Mouse (Mus musculus) limb, embryonic 12.5 days (tissue): ENCODE results near the gene Ncln. TPM values are rescaled to one million over a fixed set of nuclear protein-coding genes. Genes with fewer than 3 reads are reported as not detected.

Source experiments
- ATAC-seq: fragments of 200-750 bp; cut with Nextera tagmentation; 2 replicates; pipeline ENCODE4 v1.8.0; 2017; ENCODE audit warnings: low read depth, moderate TSS enrichment; ENCODE audit not compliant: insufficient number of reproducible peaks, insufficient read depth, low FRiP score, low TSS enrichment
- H3K27ac ChIP-seq: fragments of 300-500 bp; sonication (generic); 2 replicates; pipeline ENCODE4 v1.5.1; 2016; ENCODE audit warnings: mild to moderate bottlenecking, moderate library complexity
- H3K27me3 ChIP-seq: fragments of 300-500 bp; sonication (generic); 2 replicates; pipeline ENCODE4 v1.6.1; 2016; ENCODE audit warnings: mild to moderate bottlenecking, moderate library complexity
- H3K36me3 ChIP-seq: fragments of 300-500 bp; sonication (generic); 2 replicates; pipeline ENCODE4 v1.6.1; 2016; ENCODE audit warnings: mild to moderate bottlenecking, moderate library complexity
- H3K4me1 ChIP-seq: fragments of 300-500 bp; sonication (generic); replicated peaks from 2 replicates; pipeline ENCODE4 v1.6.1; 2016
- H3K4me2 ChIP-seq: fragments of 300-500 bp; sonication (generic); 2 replicates; pipeline ENCODE4 v1.6.1; 2016; ENCODE audit warnings: mild to moderate bottlenecking, moderate library complexity
- H3K4me3 ChIP-seq: fragments of 300-500 bp; sonication (generic); replicated peaks from 2 replicates; pipeline ENCODE4 v1.5.1; 2016; ENCODE audit warnings: mild to moderate bottlenecking
- H3K9ac ChIP-seq: fragments of 300-500 bp; sonication (generic); replicated peaks from 2 replicates; pipeline ENCODE4 v1.6.1; 2016; ENCODE audit warnings: mild to moderate bottlenecking, moderate library complexity
- H3K9me3 ChIP-seq: fragments of 300-500 bp; sonication (generic); 2 replicates; pipeline ENCODE4 v1.6.1; 2016; ENCODE audit warnings: mild to moderate bottlenecking, moderate library complexity
- WGBS: fragments of 180-500 bp; shearing (Covaris S2); methylation state at CpG from one replicate; pipeline ENCODE4 v1.1.7; 2016; 5-methylcytosine and 5-hydroxymethylcytosine counted together
- polyA plus RNA-seq: library from polyadenylated mRNA; unstranded; fragments of >200 nt; fragmentation: Nextera tagmentation; extraction: Ambion mirVana; gene quantifications from 2 replicates; pipeline ENCODE4 v1.2.1, GENCODE M21; 2016

Ncln gene
- polyA plus RNA-seq, 1 experiment from 2014 or later: 84.3 TPM

DNA sequence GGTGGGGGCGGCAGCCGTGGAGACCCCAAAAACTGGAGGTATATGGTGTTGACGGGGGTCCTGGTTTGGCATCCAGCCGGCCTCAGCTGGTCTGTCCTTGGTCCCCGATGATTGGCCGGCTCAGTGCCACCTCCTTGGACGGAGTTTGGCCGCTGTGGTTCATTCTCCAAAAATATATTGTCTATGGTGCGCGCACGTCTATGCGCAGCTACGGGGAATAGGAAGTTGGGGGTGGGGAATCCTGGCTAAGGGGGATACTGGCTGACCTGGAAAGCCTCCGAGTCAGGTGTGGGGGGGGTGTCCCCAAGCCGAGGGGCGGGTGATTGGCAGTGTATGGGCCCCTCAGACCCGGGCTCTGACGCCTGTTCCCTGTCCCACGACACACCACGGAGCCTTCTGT lies 35.7 kb downstream of the Ncln start:
- Histone ChIP-seq H3K9me3 (no peaks in the 10 kb centered on the region), H3K27me3 (peaks cover 99% of the 10 kb centered on the region), H3K4me2 (no peak overlapping the region), H3K4me1 (peaks cover 11% of the 10 kb centered on the region), H3K27ac (no peak overlapping the region), H3K4me3 (no peak overlapping the region), H3K36me3 (no peaks in the 10 kb centered on the region), H3K9ac (no peak overlapping the region)
- ATAC-seq: no peak
- 28% methylated on average over 20 of the region's 20 CpGs for WGBS

DNA sequence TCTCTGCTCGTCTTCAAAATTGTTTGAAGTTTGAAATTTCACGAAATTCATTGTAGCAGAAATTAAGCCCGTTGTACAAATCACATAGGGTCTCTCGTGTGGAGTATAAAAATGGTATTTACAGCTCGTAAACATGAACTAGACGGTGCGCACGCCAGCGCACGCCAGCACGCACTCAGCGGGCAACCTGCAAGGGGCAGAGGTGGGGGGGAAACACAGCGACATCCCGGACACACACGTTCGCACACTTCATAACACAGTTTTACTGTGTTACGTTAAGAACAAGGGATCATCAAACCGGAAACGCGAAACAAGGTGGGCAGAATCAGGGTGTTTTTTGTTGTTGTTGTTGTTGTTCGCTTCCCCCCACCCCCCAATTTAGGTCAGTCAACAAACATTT lies 36.8 kb downstream of the Ncln start:
- H3K4me2 ChIP-seq: no peak overlapping the region
- peaks cover 99% of the 10 kb centered on the region for H3K27me3 ChIP-seq
- no peaks in the 10 kb centered on the region for H3K36me3 ChIP-seq
- H3K4me1 ChIP-seq: peaks cover 7% of the 10 kb centered on the region
- H3K4me3 ChIP-seq: no peak overlapping the region
- H3K27ac ChIP-seq: no peak overlapping the region
- 64% methylated on average over 21 of the region's 21 CpGs for WGBS
- ATAC-seq: no peak
- H3K9me3 ChIP-seq: no peaks in the 10 kb centered on the region
- H3K9ac ChIP-seq: no peak overlapping the region

DNA sequence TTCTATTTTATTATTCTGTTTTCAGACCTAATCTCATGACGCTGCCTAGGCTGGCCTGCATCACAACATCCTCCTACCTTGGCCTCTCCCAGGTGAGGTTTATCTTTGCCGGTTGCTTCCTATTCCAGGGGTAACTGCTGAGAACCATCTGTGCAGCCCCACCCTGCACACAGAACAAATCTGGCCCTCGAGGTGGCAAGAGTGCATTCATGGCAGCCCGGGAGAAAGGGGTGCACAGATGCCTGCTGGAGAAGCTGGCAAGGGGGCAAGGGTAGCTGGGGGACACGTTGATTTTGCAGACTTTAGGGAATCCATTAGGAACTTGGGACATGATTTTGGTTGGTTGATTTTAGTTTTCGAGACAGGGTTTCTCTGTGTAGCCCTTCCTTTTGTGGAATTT lies 37.9 kb downstream of the Ncln start:
- no peak overlapping the region for H3K9ac ChIP-seq
- no peaks in the 10 kb centered on the region for H3K9me3 ChIP-seq
- no peaks in the 10 kb centered on the region for H3K36me3 ChIP-seq
- 83% methylated on average over 6 of the region's 6 CpGs for WGBS
- H3K4me2 ChIP-seq: no peak overlapping the region
- H3K4me3 ChIP-seq: no peak overlapping the region
- H3K27ac ChIP-seq: no peak overlapping the region
- peaks cover 99% of the 10 kb centered on the region for H3K27me3 ChIP-seq
- ATAC-seq: no peak
- H3K4me1 ChIP-seq: 0 out of 2 replicates have a peak, but pooled peaks cover 3% of the 10 kb centered on the region

DNA sequence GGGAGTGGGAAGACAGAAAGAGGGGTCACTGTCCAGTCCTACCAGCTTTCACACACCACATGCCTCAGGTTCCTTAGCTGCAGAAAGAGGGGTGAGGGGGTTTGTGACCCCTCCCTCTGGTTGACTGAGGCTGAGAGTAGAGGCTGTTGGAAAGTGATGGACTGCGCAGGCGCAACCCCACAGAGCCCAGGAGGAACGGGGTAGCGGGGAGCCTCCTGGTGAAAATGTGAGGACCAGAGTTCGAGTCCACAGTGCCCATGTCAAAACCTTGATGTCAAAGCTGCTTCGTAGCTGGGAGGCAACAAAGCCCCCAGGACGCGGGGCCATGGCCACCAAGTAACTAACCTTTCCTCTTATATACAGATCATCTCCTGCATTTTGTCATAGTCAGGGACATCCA lies 38.6 kb downstream of the Ncln start:
- H3K36me3 ChIP-seq: no peaks in the 10 kb centered on the region
- no peaks in the 10 kb centered on the region for H3K9me3 ChIP-seq
- WGBS: 84% methylated on average over 8 of the region's 8 CpGs
- H3K4me3 ChIP-seq: no peak overlapping the region
- H3K27ac ChIP-seq: no peak overlapping the region
- H3K4me1 ChIP-seq: peaks cover 6% of the 10 kb centered on the region
- no peak overlapping the region for H3K4me2 ChIP-seq
- no peak overlapping the region for H3K9ac ChIP-seq
- ATAC-seq: no peak
- peaks cover 99% of the 10 kb centered on the region for H3K27me3 ChIP-seq

DNA sequence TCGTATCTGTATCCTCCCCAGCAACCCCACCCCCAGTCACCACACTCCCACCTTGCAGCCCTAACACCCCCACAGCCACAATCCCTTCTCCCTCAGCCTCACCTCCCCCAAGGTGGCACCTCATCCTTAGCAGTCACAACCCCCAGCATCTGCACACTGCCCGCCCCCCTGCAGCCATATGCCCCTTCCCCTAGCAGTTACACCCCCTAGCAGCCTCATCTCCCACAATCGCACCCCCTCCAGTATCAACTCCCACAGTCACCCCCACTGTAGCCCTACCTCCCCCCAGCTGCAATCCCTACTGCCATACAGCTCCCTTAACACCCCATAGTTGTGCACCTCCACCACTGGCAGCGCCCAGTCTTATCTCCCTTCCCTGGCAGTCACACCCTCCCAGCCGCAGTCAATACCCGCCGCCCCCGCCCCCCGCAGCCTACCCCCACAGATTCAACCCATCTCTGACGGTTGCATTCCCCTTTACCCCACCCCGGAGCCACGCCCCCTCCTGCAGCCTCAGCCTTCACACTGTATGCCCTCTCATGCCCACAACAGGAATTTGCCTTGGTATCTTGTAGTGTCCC lies 39.1 kb downstream of the Ncln start:
- ATAC-seq: no peak

DNA sequence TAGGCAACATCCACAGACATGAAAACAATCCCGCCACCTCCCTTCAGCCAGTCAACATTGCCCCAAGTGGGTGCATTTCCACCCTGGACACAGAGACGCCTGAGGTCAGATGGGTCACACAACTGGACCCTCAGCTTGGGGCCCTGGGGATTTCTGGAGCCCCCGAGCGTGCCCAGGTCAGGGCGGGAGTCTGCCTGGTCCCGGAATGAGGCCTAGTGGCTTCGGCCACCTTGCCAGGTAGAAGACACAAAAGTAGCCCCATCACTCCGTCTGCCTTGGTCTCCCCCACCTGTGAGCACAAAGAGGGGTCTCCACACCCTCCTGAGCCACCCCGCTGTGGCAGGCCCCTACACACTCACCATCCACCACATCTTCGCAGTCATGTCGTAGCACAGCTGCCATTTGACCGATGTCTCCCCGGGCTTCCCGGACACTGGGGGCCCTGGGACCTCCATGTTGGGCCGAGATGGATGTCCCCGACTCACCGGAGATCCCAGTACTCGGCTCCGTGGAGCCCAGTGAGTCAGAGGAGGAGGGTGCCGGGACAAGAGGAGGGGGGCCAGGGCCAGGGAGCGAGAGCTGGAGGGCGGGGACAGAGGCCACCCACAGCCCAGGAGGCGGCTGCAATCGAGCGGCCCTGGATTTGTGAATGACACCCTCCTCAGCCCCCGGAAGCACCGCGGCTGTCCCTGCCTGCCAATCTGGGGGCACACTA lies 40.9 kb downstream of the Ncln start, which contains the start of gene Nfic:
Gene Nfic, minus strand, starts transcription at position 455 of the 715 bp plus-strand sequence.
- 64% methylated on average over 28 of the region's 28 CpGs for WGBS
- H3K9me3 ChIP-seq: no peaks in the 10 kb centered on the region
- no peaks in the 10 kb centered on the region for H3K36me3 ChIP-seq
- H3K4me1 ChIP-seq: peaks cover 6% of the 10 kb centered on the region
- H3K4me3 ChIP-seq: no peak within 1 kb of the TSS
- H3K27ac ChIP-seq: no peak within 1 kb of the TSS
- no peak within 1 kb of the TSS for H3K9ac ChIP-seq
- peaks cover 99% of the 10 kb centered on the region for H3K27me3 ChIP-seq
- H3K4me2 ChIP-seq: no peak within 1 kb of the TSS
- no peak for ATAC-seq

More for the DNA sequence above, 39.1 kb downstream of the Ncln start:
- Histone ChIP-seq H3K4me2 (no peak overlapping the region), H3K27ac (no peak overlapping the region), H3K27me3 (peaks cover 99% of the 10 kb centered on the region), H3K4me1 (peaks cover 6% of the 10 kb centered on the region), H3K9me3 (no peaks in the 10 kb centered on the region), H3K4me3 (no peak overlapping the region), H3K9ac (no peak overlapping the region), H3K36me3 (no peaks in the 10 kb centered on the region)
- WGBS: 48% methylated on average over 12 of the region's 12 CpGs

DNA sequence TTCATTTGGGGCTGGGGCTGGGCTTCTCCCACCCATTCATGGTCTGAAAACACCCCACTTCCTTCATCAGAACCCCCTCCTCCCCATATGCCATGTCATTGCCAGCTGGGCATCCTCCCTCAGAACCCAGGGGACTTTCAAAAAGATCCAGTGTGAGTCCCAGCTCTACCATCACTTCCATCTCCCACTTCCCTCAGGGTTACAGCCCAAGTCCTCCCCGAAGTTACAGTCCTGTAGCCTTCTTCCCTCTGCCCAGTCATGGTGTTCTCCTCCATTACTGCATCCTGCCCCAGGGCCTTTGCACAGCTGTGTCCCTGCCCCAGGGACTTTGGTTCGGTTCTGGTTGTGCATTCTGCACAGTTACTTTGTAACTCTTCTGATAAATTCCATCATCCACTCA lies 42.1 kb downstream of the Ncln start:
- no peak for ATAC-seq
- no peak overlapping the region for H3K4me2 ChIP-seq
- H3K27ac ChIP-seq: no peak overlapping the region
- H3K36me3 ChIP-seq: no peaks in the 10 kb centered on the region
- H3K9ac ChIP-seq: no peak overlapping the region
- H3K27me3 ChIP-seq: peaks cover 88% of the 10 kb centered on the region
- 79% methylated on average over 2 of the region's 2 CpGs for WGBS
- H3K4me3 ChIP-seq: no peak overlapping the region
- no peaks in the 10 kb centered on the region for H3K9me3 ChIP-seq
- H3K4me1 ChIP-seq: peaks cover 4% of the 10 kb centered on the region

DNA sequence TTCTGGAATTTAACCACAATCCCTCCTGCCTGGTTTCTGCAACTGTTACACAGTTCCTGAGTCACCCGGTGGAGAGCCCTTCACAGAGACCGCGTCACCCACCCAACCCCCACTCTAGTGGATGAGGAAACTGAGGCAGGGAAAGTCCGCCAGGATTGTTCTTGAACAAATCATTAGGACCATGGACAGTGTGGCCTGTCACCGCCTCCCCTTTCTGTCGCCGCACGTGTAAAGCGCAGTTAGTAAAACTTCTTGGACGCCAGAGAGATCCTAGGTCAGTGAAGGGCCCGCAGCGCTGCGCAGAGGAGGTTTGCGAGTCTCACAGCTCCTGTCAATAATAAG lies 43.3 kb downstream of the Ncln start:
- Histone ChIP-seq H3K9ac (no peak overlapping the region; the same call in 1 of the 2 replicates), H3K4me2 (no peak overlapping the region)

DNA sequence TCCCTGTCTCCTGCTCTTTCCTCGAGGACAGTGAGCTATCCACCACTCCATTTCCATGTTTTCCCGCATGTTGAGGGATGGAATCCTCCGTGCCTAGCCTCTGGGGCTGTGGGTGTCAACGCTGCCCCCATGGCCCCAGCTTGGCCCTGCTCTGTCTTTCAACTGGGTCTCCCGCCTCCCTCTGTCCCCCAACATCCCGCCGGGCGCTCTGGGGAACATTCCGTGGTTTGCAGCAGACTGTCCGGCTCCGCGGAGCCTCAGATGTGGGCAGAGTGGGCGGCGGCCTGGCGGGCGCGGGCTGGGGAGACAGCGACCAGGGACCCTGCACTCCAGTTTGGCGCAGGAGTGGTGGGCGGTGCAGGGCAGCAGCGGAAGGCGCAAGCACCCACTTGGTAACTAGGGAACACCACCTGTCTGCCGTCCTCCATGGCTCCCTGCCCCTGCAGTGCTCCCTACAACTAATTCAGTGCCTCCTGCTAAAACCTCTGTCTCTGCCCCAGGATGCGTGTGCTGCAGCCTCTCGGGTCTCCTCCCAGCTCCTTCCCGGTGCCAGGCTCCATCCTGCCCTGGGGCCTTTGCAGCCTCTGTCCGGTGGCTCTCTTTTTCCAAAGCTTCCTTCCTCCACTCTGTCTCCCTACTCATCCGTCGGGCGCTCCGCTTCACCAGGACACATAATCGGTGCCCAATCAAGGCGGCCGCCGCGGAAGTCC lies 43.8 kb downstream of the Ncln start:
- Histone ChIP-seq H3K4me1 (peaks cover 4% of the 10 kb centered on the region), H3K36me3 (no peaks in the 10 kb centered on the region), H3K9me3 (no peaks in the 10 kb centered on the region), H3K9ac (no peak overlapping the region; the same call in 1 of the 2 replicates), H3K27ac (no peak overlapping the region), H3K27me3 (peaks cover 72% of the 10 kb centered on the region), H3K4me2 (peak overlapping the region; percentile 17; the same call in 1 of the 2 replicates), H3K4me3 (0 out of 2 replicates have a peak overlapping the region, but pooled peaks have one; percentile 3)
- 10% methylated on average over 36 of the region's 36 CpGs for WGBS
- ATAC-seq: no peak

More for the DNA sequence above, 43.3 kb downstream of the Ncln start:
- 3% methylated on average over 14 of the region's 14 CpGs for WGBS
- Histone ChIP-seq H3K4me3 (0 out of 2 replicates have a peak overlapping the region, but pooled peaks have one; percentile 3), H3K9me3 (no peaks in the 10 kb centered on the region), H3K27me3 (peaks cover 77% of the 10 kb centered on the region), H3K36me3 (no peaks in the 10 kb centered on the region), H3K27ac (no peak overlapping the region), H3K4me1 (peaks cover 4% of the 10 kb centered on the region)
- ATAC-seq: no peak

DNA sequence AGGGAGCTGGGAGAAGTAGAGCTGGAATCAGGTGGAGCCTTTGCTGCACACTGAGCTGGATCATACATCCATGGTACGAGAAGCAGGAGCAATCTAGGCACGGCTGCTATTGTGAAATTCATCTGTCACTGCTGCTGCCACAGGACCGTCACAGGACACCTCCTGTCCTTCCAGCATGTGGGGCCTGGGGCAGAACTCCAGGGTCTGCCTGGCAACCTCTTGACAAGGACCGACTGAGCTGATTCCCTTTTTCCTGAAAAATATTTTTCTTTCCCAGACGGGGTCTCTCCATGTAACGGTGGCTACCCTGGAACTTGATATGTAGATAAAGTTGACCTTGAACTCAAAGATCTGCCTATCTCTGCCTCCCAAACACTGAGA lies 44.8 kb downstream of the Ncln start:
- Histone ChIP-seq H3K4me2 (no peak overlapping the region), H3K4me1 (peaks cover 4% of the 10 kb centered on the region), H3K9me3 (no peaks in the 10 kb centered on the region), H3K9ac (no peak overlapping the region), H3K27me3 (peaks cover 62% of the 10 kb centered on the region), H3K27ac (no peak overlapping the region), H3K36me3 (no peaks in the 10 kb centered on the region), H3K4me3 (no peak overlapping the region)
- 59% methylated on average over 6 of the region's 6 CpGs for WGBS
- no peak for ATAC-seq

DNA sequence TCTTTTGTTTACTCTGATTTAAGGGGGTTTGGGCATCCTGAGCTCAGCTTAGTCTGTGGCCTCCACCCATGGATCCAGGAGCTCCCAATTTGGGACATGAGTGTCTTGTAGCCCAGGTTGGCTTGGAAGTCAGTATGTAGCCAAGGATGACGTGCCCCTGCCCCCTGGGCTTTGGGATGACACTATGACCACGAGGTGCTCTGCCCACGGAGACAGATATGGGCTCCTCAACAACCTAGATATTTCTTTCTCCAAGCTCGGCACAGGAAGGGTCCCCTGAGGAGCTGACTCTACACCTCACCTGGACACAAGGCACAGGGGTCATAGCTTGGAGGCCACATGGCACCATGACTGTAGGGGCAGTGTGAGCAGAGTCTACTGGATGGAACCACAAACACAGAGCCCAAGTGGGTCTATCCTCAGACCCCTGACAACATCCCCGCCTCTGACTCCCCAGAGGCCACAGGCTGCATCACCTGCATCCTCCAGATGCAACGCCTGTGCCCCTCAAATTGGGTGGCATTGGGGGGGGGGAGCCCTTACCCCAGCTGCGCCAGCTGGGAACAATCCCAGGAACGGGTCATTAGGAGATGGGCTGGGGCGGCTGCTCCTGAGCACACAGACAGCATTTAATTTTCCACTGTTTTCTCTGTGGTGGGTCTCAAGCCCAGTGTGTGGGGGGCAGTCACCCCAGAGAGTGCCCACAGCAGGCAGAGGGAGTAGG lies 45.4 kb downstream of the Ncln start:
- Histone ChIP-seq H3K27me3 (peaks cover 56% of the 10 kb centered on the region), H3K27ac (no peak overlapping the region), H3K9me3 (no peaks in the 10 kb centered on the region), H3K4me2 (no peak overlapping the region), H3K4me1 (peaks cover 4% of the 10 kb centered on the region), H3K9ac (no peak overlapping the region), H3K36me3 (no peaks in the 10 kb centered on the region), H3K4me3 (no peak overlapping the region)
- WGBS: 60% methylated on average over 9 of the region's 9 CpGs
- no peak for ATAC-seq
